Mouse (Mus musculus) cerebellum, adult 8-10 months (tissue): ENCODE measurements around the gene Klhl10.

Experiments used
- DNase-seq: peaks from one replicate; pipeline ENCODE4 v3.0.0; 2022

Klhl10 gene

DNA sequence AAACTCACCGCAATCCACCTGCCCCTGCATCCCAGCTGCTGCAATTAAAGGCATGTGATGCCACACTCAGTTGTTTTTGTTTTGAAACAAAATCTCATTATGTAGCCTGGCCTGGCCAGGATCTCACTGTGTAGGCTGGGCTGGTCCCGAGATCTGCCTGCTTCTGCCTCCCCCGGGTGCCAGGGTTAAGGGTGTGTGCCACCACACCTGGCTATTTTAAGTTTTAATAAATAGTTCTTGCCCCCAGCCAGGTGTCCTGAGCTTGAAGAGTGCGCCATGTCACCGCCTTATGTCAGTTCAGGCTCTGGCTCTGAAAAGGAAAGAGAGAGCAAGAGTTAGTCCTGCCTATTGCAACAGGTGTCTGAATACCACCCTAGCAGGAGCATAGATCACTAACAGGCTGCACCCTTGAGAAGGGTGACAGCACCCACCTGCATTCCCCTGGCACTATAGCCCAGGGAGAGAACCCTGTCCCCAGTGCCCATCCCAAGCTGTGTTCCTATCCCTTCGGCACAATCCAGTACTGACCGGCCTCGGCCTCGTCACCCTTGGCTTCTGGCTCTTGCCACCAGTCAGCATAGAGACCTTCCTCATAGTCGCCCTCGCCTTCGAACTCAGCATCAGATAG is 32.8 kb upstream of the Klhl10 start:
- no peak for DNase-seq

DNA sequence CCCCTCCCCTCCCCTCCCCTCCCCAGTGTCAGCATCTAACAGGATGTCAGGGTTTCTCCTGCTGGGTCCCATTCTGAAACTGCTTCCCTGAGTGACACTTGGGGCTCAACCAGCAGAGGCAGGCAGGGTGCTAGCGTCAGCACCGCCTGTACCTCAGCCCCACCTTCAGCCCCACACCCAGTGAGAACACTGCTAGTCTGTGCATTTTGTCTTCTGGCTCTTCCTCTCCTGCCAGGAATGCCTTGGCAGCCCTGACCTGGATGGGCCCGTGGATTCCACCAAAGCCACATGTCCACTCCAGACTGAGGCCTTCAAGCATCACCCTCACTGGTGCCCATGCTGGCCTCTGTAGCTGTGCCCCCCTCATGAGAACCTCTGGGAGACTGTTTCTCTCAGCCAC is 32.0 kb upstream of the Klhl10 start:
- no peak for DNase-seq

DNA sequence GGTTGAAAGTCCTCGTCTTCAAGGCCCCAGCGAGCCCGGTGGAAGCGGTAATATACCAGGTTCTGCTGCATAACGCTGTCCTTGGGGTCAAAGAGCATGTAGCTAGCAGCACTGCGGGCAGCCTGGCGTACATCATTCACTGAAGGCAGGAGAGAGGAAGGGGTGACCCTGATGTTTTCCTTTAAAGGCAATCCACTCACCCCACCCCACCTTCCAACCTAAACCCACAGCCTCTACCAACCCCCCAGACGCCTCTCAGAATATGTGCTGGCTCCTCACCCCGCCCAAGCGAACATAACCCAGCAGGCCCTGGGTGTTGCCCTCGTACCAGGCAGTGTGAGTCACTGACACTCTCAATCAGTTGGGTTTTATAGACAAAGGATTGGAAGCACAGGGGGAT is 30.0 kb upstream of the Klhl10 start:
- no peak for DNase-seq

GRCm38 (mm10) chr11:100413541-100413940 is 28.2 kb upstream of the Klhl10 start:
- DNase-seq, result no peak

GRCm38 (mm10) chr11:100414021-100414913 is 27.4 kb upstream of the Klhl10 start, which contains the start of gene P3h4:
P3h4 (minus strand) TSS chr11:100414836.
- peak; percentile 87 for DNase-seq

GRCm38 (mm10) chr11:100414914-100415822 is 26.5 kb upstream of the Klhl10 start, which contains the start of gene Fkbp10:
Fkbp10 (plus strand) TSS chr11:100415697.
- no peak for DNase-seq

GRCm38 (mm10) chr11:100421537-100421936 is 20.2 kb upstream of the Klhl10 start:
- DNase-seq, result no peak

- DNase-seq, result no peak
Observed at GRCm38 (mm10) chr11:100423836-100424235, 17.9 kb upstream of the Klhl10 start.

DNA sequence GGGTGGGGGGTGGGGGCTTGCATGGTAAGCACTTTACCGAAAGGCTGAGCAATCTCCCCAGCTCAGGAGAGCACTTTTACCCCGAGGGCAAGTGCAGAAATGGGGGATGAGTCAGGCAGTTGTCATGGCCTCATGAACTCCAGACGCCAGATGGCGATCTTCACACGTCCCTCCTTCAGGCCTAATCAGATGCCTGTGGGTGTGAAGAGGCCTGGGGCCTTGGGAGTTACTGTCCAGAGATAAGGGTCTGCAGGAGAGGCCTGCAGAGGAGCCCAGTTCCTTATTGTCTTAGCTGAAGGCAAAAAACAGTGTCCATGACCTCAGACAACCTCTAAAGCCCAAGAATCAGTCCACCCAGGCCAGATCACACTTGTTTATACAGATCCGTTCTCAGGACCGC is 15.9 kb upstream of the Klhl10 start:
- peak; percentile 69 for DNase-seq

GRCm38 (mm10) chr11:100426820-100427219 is 14.9 kb upstream of the Klhl10 start:
- no peak for DNase-seq

DNA sequence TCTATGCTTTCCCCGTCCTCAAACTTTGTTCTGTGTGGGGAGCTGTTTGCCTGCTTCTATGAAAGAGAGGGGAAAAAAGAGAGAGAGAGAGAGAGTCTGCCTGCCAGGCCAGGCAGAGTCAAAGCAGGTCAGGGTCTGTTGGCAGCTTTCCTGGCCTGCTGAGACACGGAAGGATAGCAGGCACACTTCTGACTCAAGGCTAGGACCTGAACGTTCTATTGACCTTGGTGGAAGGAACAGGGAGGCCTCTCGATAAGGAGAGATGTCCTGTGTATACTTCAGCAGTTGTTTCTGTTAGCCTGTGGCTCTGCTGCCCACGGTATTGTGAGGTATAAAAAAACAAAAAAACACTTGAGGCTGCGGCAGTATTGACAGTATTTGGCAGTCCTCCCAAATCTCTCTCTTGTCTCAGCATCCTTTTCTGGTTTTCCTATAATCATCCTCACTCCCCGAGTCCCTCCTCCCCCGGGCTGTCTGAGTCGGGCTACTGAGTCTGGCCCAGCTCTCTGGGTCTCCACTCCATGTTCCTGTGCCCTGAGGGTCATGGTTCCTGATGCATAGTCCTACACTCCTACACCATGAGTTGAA is 13.0 kb upstream of the Klhl10 start:
- DNase-seq, result no peak

DNA sequence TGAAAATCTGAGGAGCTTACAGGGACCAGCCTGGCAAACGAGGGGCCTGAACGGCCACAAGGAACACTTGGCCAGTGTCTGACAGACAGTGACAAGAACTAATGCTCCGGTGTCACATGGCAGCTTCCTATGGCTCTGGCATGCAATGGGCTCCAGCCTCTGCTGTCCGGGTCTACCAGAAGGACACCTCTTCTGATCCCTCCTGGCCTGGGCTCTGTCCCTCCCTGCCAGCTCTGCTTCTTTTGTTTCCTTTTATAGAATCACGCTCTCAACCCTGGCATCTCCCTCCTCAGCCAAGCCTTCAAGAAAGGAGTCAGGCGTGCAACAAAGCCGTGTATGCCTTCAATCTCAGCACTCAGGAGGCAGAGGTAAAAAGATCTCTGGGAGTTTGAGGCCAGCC is 11.7 kb upstream of the Klhl10 start:
- DNase-seq, result no peak

GRCm38 (mm10) chr11:100432002-100432401 is 9.7 kb upstream of the Klhl10 start:
- DNase-seq, result no peak

DNA sequence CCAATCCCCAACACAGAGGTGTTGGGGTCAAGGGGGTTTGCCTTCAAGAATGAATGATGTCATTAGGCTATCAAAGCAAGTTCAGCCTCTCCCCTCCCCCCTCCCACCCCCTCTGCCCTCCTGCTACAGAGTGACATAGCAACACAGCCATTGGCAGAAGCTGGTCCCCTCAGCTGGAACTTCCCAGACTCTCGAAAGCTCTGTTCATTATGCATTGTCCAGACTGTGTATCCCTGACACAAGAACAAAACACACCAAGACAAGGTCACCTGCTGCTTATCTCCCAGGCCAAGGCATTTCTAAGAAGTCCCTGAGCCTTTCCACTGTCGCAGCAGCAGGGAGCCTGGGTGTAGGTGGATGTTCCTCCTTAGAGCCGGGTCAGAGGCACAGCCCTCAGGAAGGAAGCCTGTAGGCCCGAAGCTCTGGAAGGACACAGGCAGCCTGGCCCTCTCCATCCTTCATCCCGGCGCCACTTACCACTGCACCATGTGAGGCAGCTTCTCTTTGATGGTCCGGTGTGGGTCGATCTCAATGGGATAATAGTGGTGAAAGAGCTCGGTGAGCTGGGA is 6.0 kb upstream of the Klhl10 start:
- DNase-seq, result no peak

DNA sequence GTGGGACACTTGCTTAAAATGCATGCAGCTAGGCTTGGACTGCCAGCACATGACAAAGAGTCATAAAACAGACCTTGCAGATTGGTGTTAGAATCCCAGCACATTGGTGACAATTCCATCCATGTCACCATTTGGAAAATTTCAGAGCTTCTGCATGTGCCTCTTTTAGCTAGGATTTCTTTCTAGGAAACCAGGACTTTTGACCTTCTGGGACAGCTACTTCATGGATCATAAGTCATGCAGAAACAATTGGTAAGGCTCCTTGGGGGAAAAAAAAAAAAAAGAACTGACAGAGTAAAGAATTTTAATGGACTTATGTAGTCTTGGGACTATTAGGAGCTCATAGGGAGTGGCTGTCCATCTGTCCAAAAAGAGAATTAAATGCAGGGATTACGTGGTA is 3.8 kb upstream of the Klhl10 start:
- no peak for DNase-seq

DNA sequence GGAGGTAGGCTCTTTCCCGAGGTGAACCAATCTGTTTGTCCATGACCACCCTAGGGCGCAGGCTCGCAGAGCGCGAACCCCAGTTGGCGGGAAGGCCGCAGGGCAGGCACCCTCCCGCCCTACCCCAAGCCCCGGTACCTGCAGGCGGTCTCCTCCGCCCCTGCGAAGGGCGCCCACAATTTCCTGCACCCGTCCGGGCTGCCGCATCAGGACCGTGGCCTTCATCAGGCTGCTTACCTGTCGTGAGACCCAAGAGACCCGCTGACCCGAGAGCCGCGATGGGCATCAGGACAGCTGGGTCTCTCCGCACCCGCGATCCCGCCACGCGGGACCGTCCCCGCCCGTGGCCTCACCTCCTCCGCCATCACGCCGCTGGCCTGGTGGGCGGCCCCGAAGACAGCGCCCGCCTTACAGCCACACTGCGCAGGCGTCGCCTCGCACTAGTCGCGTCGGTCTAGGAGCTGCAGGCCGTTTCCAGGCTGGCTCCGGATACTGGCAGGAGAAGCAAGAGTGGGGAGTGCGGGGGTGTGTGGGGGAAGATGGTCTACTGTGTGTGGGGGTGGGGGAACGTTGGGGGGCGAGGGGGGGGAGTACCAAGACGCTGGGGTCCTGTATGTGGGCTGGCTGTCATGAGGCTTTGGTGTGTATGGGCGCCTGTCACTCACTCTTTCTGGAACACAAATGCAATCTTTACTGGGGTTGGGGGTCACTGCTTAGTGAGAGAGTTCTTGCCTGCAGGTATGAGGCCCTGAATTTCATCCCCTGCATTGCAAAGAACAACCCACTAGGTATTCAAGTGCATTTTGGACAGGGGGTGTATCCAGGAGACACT is 810 bp upstream of the Klhl10 start:
- DNase-seq, result peak; percentile 82

GRCm38 (mm10) chr11:100442625-100443024 is 908 bp downstream of the Klhl10 start:
- no peak for DNase-seq

DNA sequence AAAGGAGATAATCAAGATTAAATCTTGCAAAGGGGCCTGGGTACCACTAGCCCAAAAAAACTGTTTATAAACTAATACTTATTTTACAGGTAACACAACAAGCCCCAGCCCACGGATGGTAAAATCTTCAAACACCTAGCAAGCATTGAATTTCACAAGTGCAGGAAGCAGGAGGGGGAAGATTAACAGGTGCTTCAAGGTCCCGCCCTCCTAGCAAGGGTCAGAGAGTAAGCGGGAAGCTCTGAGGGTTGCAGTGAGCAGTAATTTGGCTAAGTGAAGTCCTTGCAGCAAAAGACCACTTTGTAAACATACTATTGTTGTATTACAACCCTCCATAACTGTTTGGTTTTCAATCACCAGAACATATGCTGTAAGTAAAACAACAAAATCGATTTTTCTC is 15.5 kb downstream of the Klhl10 start:
- DNase-seq, result no peak

DNA sequence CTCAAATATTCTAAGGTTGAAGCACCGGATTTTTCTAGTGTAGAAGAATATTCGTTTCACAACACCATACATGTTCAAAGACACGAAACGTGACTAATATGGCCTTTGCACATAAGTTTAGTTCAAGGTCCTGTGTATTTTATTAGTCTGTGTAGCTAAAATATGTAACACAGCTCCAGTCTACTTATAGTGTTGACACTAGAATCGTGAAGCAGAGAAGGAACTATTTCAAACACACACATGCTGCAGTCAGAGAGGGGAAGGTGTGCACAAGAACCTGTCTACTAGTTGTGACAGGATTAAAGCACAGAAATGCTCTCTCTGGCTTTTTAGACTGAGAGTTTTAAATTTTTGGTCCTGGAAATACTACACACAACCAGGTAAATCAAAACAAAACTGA is 16.0 kb downstream of the Klhl10 start:
- DNase-seq, result no peak

- no peak for DNase-seq
Observed at GRCm38 (mm10) chr11:100462699-100463098, 21.0 kb downstream of the Klhl10 start.

GRCm38 (mm10) chr11:100465229-100465792 is 23.6 kb downstream of the Klhl10 start:
- no peak for DNase-seq
